Mouse (Mus musculus): Measurements from ENCODE around the gene Gpr19. TPM values are rescaled to one million over a fixed set of nuclear protein-coding genes. Genes with fewer than 3 reads are reported as not detected.

Gpr19 gene
- polyA plus RNA-seq, 1 experiment from 2014 or later: 8.0 TPM

Other genes starting within 250 kb of the Gpr19 start
- gene Dusp16, start 106.0 kb downstream of the Gpr19 start, polyA plus RNA-seq (2014; fragmentation: Nextera tagmentation; extraction: Ambion mirVana): 18.2 and 21.1 TPM in 2 replicates
- 1.9 and 2.0 TPM in 2 replicates for gene Crebl2, start 68.4 kb downstream of the Gpr19 start, polyA plus RNA-seq (2014; fragmentation: Nextera tagmentation; extraction: Ambion mirVana)
- gene Cdkn1b, start 21.8 kb upstream of the Gpr19 start, polyA plus RNA-seq (2014; fragmentation: Nextera tagmentation; extraction: Ambion mirVana): 17.3 and 17.6 TPM in 2 replicates
- 5.4 and 5.5 TPM in 2 replicates for gene Apold1, start 83.1 kb upstream of the Gpr19 start, polyA plus RNA-seq (2014; fragmentation: Nextera tagmentation; extraction: Ambion mirVana)
- gene Ddx47, start 113.0 kb upstream of the Gpr19 start, polyA plus RNA-seq (2014; fragmentation: Nextera tagmentation; extraction: Ambion mirVana): 90.0 and 90.8 TPM in 2 replicates
- 4.4 and 5.2 TPM in 2 replicates for gene Gprc5a, start 167.1 kb upstream of the Gpr19 start, polyA plus RNA-seq (2014; fragmentation: Nextera tagmentation; extraction: Ambion mirVana)
- 0.21 TPM in 1 of 2 replicates, not detected in the other for gene Gprc5d, start 219.7 kb upstream of the Gpr19 start, polyA plus RNA-seq (2014; fragmentation: Nextera tagmentation; extraction: Ambion mirVana)